Mouse (Mus musculus): ENCODE results near the gene Trak1. TPM values are rescaled to one million over a fixed set of nuclear protein-coding genes. Genes with fewer than 3 reads are reported as not detected.

Trak1 gene
- polyA plus RNA-seq, 1 experiment from 2014 or later: 27.1 TPM

- Histone ChIP-seq H3K4me1 (replicated peaks; ENCODE audit: control insufficient read depth, insufficient read depth, low read length) (no peaks in the 10 kb centered on the region; the same call in 1 of the 2 replicates), H3K4me3 (ENCODE audit: low read length) (no peak overlapping the region), H3K4me2 (ENCODE audit: low read depth, low read length) (no peak overlapping the region), H3K9me3 (ENCODE audit: control insufficient read depth, low read length) (no peaks in the 10 kb centered on the region), H3K27me3 (ENCODE audit: control insufficient read depth, insufficient read depth, low read depth, low read length) (no peaks in the 10 kb centered on the region), H3K9ac (ENCODE audit: low read length) (no peak overlapping the region), H3K27ac (ENCODE audit: low read length) (no peak overlapping the region), H3K36me3 (ENCODE audit: control insufficient read depth, insufficient read depth, low read length) (peaks cover 11% of the 10 kb centered on the region)
- WGBS: 81% methylated on average over 5 of the region's 5 CpGs
- no peak for ATAC-seq (ENCODE audit: low read depth)
These were observed 177.5 kb downstream of the Trak1 start for GRCm38 (mm10) chr9:121474771-121475170.

- Histone ChIP-seq H3K4me2 (ENCODE audit: low read depth, low read length) (no peak overlapping the region), H3K9ac (ENCODE audit: low read length) (no peak overlapping the region), H3K27ac (ENCODE audit: low read length) (no peak overlapping the region), H3K4me1 (replicated peaks; ENCODE audit: control insufficient read depth, insufficient read depth, low read length) (no peaks in the 10 kb centered on the region; the same call in 1 of the 2 replicates), H3K4me3 (ENCODE audit: low read length) (no peak overlapping the region), H3K36me3 (ENCODE audit: control insufficient read depth, insufficient read depth, low read length) (peaks cover 11% of the 10 kb centered on the region), H3K27me3 (ENCODE audit: control insufficient read depth, insufficient read depth, low read depth, low read length) (no peaks in the 10 kb centered on the region), H3K9me3 (ENCODE audit: control insufficient read depth, low read length) (no peaks in the 10 kb centered on the region)
- 70% methylated on average over 16 of the region's 16 CpGs for WGBS
- no peak for ATAC-seq (ENCODE audit: low read depth)
These were observed 178.5 kb downstream of the Trak1 start for GRCm38 (mm10) chr9:121475488-121476452.

GRCm38 (mm10) chr9:121477305-121477911 lies 180.1 kb downstream of the Trak1 start:
- Histone ChIP-seq H3K27ac (ENCODE audit: low read length) (no peak overlapping the region), H3K4me2 (ENCODE audit: low read depth, low read length) (peak overlapping the region; percentile 56), H3K4me1 (replicated peaks; ENCODE audit: control insufficient read depth, insufficient read depth, low read length) (no peaks in the 10 kb centered on the region; the same call in 1 of the 2 replicates), H3K4me3 (ENCODE audit: low read length) (peak overlapping the region; percentile 34), H3K27me3 (ENCODE audit: control insufficient read depth, insufficient read depth, low read depth, low read length) (no peaks in the 10 kb centered on the region), H3K9ac (ENCODE audit: low read length) (peak overlapping the region; percentile 58), H3K36me3 (ENCODE audit: control insufficient read depth, insufficient read depth, low read length) (peaks cover 8% of the 10 kb centered on the region), H3K9me3 (ENCODE audit: control insufficient read depth, low read length) (no peaks in the 10 kb centered on the region)
- ATAC-seq (ENCODE audit: low read depth): peak; percentile 49; the same call in 1 of the 2 replicates
- 8% methylated on average over 15 of the region's 15 CpGs for WGBS

GRCm38 (mm10) chr9:121479453-121479852 lies 182.2 kb downstream of the Trak1 start:
- no peak overlapping the region for H3K4me2 ChIP-seq (ENCODE audit: low read depth, low read length)
- no peaks in the 10 kb centered on the region for H3K27me3 ChIP-seq (ENCODE audit: control insufficient read depth, insufficient read depth, low read depth, low read length)
- peak; percentile 47; the same call in 1 of the 2 replicates for ATAC-seq (ENCODE audit: low read depth)
- no peaks in the 10 kb centered on the region for H3K9me3 ChIP-seq (ENCODE audit: control insufficient read depth, low read length)
- 17% methylated on average over 5 of the region's 5 CpGs for WGBS
- H3K27ac ChIP-seq (ENCODE audit: low read length): no peak overlapping the region
- H3K4me1 ChIP-seq (replicated peaks; ENCODE audit: control insufficient read depth, insufficient read depth, low read length): no peaks in the 10 kb centered on the region; the same call in 1 of the 2 replicates
- H3K9ac ChIP-seq (ENCODE audit: low read length): no peak overlapping the region
- H3K4me3 ChIP-seq (ENCODE audit: low read length): no peak overlapping the region
- no peaks in the 10 kb centered on the region; the same call in 1 of the 2 replicates for H3K36me3 ChIP-seq (ENCODE audit: control insufficient read depth, insufficient read depth, low read length)

GRCm38 (mm10) chr9:121487216-121487615 lies 189.9 kb downstream of the Trak1 start:
- no peaks in the 10 kb centered on the region for H3K9me3 ChIP-seq (ENCODE audit: control insufficient read depth, low read length)
- H3K4me2 ChIP-seq (ENCODE audit: low read depth, low read length): no peak overlapping the region
- 66% methylated on average over 7 of the region's 7 CpGs for whole genome bisulfite sequencing
- ATAC-seq (ENCODE audit: low read depth): no peak
- no peaks in the 10 kb centered on the region for H3K4me1 ChIP-seq (replicated peaks; ENCODE audit: control insufficient read depth, insufficient read depth, low read length)
- no peak overlapping the region for H3K4me3 ChIP-seq (ENCODE audit: low read length)
- no peak overlapping the region for H3K9ac ChIP-seq (ENCODE audit: low read length)
- no peak overlapping the region for H3K27ac ChIP-seq (ENCODE audit: low read length)
- H3K36me3 ChIP-seq (ENCODE audit: control insufficient read depth, insufficient read depth, low read length): no peaks in the 10 kb centered on the region
- peaks cover under 1% of the 10 kb centered on the region for H3K27me3 ChIP-seq (ENCODE audit: control insufficient read depth, insufficient read depth, low read depth, low read length)

- Histone ChIP-seq H3K4me1 (replicated peaks; ENCODE audit: control insufficient read depth, insufficient read depth, low read length) (peaks cover 7% of the 10 kb centered on the region), H3K9ac (ENCODE audit: low read length) (no peak overlapping the region), H3K4me3 (ENCODE audit: low read length) (no peak overlapping the region), H3K4me2 (ENCODE audit: low read depth, low read length) (no peak overlapping the region), H3K36me3 (ENCODE audit: control insufficient read depth, insufficient read depth, low read length) (no peaks in the 10 kb centered on the region), H3K27me3 (ENCODE audit: control insufficient read depth, insufficient read depth, low read depth, low read length) (peaks cover 41% of the 10 kb centered on the region), H3K27ac (ENCODE audit: low read length) (no peak overlapping the region), H3K9me3 (ENCODE audit: control insufficient read depth, low read length) (no peaks in the 10 kb centered on the region)
- no peak for ATAC-seq (ENCODE audit: low read depth)
- 72% methylated on average over 11 of the region's 11 CpGs for WGBS
These were observed 194.4 kb downstream of the Trak1 start for GRCm38 (mm10) chr9:121491592-121492240.

GRCm38 (mm10) chr9:121494006-121494767 lies 196.9 kb downstream of the Trak1 start:
- Histone ChIP-seq H3K9ac (ENCODE audit: low read length) (no peak overlapping the region), H3K9me3 (ENCODE audit: control insufficient read depth, low read length) (no peaks in the 10 kb centered on the region), H3K4me1 (replicated peaks; ENCODE audit: control insufficient read depth, insufficient read depth, low read length) (peaks cover 7% of the 10 kb centered on the region), H3K27ac (ENCODE audit: low read length) (no peak overlapping the region), H3K4me2 (ENCODE audit: low read depth, low read length) (peak overlapping the region; percentile 38), H3K36me3 (ENCODE audit: control insufficient read depth, insufficient read depth, low read length) (no peaks in the 10 kb centered on the region), H3K27me3 (ENCODE audit: control insufficient read depth, insufficient read depth, low read depth, low read length) (peaks cover 45% of the 10 kb centered on the region), H3K4me3 (ENCODE audit: low read length) (peak overlapping the region; percentile 23)
- no peak for ATAC-seq (ENCODE audit: low read depth)
- 2% methylated on average over 48 of the region's 48 CpGs for WGBS

- peak within 1 kb of the TSS; percentile 23; the same call in 1 of the 2 replicates for H3K4me3 ChIP-seq (ENCODE audit: low read length)
- no peak within 1 kb of the TSS for H3K9ac ChIP-seq (ENCODE audit: low read length)
- H3K36me3 ChIP-seq (ENCODE audit: control insufficient read depth, insufficient read depth, low read length): no peaks in the 10 kb centered on the region
- no peaks in the 10 kb centered on the region for H3K9me3 ChIP-seq (ENCODE audit: control insufficient read depth, low read length)
- H3K27ac ChIP-seq (ENCODE audit: low read length): no peak within 1 kb of the TSS
- ATAC-seq (ENCODE audit: low read depth): peak; percentile 87
- peaks cover 7% of the 10 kb centered on the region for H3K4me1 ChIP-seq (replicated peaks; ENCODE audit: control insufficient read depth, insufficient read depth, low read length)
- H3K4me2 ChIP-seq (ENCODE audit: low read depth, low read length): peak within 1 kb of the TSS; percentile 38
- peaks cover 45% of the 10 kb centered on the region for H3K27me3 ChIP-seq (ENCODE audit: control insufficient read depth, insufficient read depth, low read depth, low read length)
- 1% methylated on average over 12 of the region's 12 CpGs for WGBS
These were observed 198.2 kb downstream of the Trak1 start, which contains the start of gene Cck for GRCm38 (mm10) chr9:121495529-121495928. Gene Cck, minus strand, starts transcription at chr9:121495694.
